Mouse (Mus musculus) A20 (cell line): ENCODE measurements around the gene Gnl3.

Experiments used
- DNase-seq: peaks from one replicate; pipeline ENCODE4 v3.0.0-alpha.2; 2011; ENCODE audit warnings: low read depth, low spot score

Gnl3 gene

DNA sequence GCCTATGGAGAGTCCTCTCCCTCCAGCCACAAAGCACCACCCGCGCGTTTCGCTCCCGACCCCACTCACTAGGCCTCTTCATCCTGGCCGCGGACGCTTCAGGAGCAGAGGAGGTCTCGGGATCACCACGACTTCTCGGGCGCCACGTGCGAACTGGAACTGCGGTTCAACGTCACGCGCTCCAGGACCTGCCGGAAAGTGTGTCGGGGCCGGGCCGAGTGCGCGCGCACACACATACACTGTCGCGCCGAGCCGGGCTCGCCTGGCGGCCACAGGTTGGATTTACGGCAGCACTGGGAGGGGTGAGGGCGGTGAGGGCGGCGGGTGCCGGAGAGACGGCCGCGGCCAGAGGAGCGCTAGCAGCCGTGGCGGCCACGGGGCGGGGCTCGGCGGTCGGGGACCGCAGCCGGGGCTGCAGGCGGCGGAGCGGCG lies at the start of gene Gnl3, which contains the start of gene Pbrm1:
Gene Gnl3 (minus strand): TSS at position 293 of the 432 bp plus-strand sequence.
Gene Pbrm1 (plus strand): TSS at position 279 of the 432 bp plus-strand sequence.
- peak; percentile 96 for DNase-seq

GRCm38 (mm10) chr14:31062277-31062676 lies 43.3 kb upstream of the Gnl3 start:
- DNase-seq: peak; percentile 42

- no peak for DNase-seq
Measured at GRCm38 (mm10) chr14:31045817-31046216, 26.9 kb upstream of the Gnl3 start.

GRCm38 (mm10) chr14:31045296-31045695 lies 26.3 kb upstream of the Gnl3 start:
- no peak for DNase-seq

DNA sequence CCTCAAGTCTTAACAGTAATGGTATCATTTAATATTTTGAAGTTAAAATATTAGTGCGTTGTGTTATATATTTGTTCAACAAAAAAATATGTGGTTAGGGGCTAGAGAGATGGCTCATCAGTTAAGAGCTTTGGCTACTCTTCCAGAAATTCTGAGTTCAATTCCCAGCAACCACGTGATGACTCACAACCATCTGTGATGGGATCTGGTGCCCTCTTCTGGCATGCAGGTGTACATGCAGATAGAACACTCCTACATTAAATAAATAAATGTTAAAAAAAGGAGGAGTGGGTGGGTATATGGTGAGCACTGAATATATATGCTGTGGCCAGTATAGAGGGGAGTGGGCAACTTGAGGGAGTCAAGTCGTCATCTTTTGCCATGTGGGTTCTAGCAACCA lies 6.8 kb upstream of the Gnl3 start:
- DNase-seq: no peak

DNA sequence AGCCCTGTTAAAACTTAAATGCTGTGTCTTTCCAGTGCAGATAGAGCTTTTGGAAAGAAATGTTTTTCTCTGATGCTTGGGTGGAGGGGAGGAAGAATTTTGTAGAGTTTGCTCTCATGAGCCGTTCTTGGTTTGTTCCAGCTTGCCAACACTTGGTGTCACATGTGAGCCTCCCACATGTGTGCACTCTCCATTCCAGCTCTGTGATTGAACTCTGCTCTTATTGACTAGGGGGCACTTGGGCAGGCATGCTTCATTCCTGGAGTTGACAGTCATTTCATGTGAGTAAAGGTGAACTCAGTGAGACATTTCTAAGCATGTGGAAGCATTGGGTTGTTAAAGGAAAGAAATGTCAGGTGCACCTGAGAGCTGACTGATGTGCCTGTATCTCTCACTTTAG lies 3.6 kb upstream of the Gnl3 start:
- DNase-seq: no peak

DNA sequence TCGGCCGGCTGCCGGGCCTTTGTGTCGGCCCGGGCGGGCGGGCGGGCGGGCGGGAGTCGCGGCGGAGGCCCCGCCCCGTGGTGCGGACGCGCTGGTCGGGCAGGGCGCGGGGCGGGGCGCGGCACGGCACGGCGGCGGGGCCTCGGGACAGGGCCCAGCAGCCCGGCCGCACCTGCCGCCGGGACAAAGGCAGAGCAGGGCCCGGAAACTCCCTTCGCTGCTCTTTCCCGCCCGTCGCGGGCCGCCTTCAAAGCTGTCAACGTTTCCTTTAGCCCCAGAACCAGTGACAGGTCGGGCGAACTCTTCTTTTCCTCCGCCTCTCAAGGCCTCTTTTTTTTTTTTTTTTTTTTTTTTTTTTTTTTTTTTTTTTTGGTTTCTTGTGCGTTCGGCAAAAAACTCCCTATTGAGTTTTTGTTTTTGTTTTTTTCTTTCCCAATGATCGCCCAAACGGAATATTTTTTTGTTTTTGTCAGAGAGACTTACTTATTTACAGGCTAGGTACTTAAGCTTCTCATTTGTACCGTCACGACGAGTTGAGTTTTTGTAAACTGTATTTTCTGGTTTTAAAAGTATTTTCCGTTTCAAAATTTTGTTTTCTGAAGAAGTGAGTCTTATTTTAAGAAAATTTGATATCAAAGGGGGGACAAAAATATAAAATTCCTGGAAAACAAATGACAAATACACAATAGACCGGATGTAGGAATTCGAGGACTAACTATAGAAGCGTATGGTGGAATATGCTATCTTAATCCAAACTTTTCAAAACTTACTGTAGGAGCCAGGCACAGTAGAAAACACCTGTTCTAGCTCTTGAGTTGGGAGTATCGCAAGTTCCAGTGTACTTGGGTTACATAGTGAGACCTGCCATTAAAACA lies 616 bp upstream of the Gnl3 start:
- peak; percentile 93 for DNase-seq

DNA sequence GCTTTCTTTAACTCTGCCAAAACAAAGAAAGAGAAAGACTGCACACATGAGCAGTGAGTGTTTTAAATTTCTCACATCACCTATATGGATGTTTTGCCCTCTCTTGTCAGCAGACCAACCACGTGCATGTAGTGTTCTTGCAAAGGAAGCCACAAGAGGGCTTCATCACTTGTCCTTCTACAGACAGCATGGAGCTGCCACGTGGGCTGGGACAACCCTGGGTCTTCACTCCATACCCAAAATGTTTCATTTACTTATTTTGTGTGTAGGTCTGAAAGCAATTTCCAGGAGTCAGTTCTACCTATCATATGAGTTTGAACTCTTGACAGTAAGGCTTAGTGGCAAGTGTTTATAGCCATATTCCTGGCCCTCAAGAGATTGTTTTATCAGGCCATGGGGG lies 1.1 kb downstream of the Gnl3 start:
- DNase-seq: peak; percentile 66

DNA sequence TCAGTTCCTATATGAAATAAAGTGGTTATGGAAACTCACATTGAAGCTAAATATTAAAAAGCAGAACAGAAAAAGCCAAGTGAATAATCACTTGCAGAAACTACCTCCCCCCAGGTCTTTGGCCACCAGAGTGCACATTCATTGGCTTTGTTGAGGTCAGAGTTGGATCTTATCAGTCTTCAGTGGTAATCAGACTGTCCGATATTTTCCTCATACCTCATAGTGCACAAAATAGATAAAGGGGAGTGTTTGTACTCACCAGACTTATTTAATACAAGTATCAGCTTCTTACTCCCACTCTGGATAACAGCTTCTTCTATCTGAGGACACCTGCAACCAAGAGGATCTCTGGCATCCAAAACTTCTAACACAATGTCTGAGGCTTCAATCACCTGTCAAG lies 2.9 kb downstream of the Gnl3 start:
- DNase-seq: no peak

DNA sequence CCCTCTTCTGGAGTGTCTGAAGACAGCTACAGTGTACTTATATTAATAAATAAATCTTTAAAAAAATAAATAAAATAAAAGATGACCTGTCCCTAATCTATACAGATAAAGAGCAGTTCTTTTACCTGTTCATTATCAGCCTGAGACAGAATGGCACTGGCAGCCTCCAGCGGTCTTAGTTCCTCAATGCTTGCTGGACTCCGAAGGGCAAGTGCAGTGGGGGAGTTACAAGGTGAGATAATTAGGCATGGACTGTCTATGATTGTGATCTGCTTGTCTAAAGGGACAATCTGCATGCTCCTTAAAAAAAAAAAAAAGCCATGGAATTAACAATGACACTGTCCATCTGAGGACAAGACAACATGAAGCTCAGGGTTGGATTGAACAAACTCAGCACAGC lies 5.0 kb downstream of the Gnl3 start:
- no peak for DNase-seq

- DNase-seq: no peak
Measured at GRCm38 (mm10) chr14:31011588-31011987, 7.4 kb downstream of the Gnl3 start.

- DNase-seq: no peak
Measured at GRCm38 (mm10) chr14:31006779-31007178, 12.2 kb downstream of the Gnl3 start.

DNA sequence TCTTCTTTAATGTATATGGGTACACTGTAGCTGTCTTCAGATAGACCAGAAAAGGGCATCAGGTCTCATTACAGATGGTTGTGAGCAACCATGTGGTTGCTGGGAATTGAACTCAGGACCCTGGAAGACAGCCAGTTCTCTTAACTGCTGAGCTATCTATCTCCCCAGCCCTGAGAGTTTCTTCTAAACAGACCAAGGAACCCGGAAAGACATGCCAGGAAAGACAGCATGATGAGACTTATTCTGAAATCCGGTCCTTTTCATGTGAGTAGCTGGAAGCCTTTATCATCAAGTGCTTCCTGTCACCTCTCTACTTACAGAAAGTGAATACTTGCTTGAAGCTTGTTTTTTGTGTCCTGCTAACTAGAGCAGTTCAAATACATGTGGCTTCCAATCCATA lies 14.4 kb downstream of the Gnl3 start:
- no peak for DNase-seq

GRCm38 (mm10) chr14:31001307-31002205 lies 17.4 kb downstream of the Gnl3 start, which contains the start of the genes Glt8d1 and Spcs1:
Gene Glt8d1, plus strand, starts transcription at chr14:31001400.
Gene Spcs1, minus strand, starts transcription at chr14:31001672.
- peak; percentile 95 for DNase-seq

- DNase-seq: no peak
Measured at GRCm38 (mm10) chr14:31000816-31001306, 18.1 kb downstream of the Gnl3 start.

- DNase-seq: peak; percentile 60
Measured at GRCm38 (mm10) chr14:31000356-31000755, 18.6 kb downstream of the Gnl3 start.

DNA sequence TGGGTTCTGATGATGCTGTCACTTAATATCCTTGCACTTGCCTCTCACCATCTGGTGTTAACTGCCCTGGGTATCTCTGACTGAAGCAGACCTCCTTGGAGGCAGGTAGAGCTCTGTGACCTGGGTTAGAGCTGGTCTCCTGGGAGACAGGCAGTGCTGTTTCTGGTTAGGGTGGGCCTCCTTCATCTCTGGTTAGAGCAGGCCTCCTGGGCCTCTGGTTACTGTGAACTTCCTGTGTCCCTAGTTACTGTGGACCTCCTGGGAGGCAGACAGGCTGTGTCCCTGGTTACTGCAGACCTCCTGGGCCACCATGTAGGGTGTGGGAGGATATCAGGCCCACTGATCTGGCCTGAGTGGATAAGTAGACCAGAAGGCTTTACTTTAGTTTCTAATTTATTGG lies 22.5 kb downstream of the Gnl3 start:
- DNase-seq: no peak

DNA sequence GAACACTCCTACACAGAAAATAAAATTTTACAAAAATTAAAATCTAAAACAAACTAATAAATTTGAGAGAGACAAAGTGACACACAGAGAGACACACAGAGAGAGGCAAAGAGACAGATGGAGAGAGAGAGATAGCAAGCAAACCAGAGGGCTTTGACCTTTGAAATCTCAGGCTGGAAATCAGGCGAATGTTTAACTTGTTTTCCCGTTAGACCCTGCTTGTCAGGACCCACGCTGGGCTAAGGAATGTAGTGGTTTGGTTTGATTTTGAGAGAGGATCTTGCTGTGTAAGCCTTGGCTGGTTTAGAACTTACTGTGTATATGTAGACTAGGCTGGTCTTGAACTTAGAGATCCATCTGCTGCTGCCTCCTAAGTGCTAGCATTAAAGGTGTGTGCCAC lies 42.7 kb downstream of the Gnl3 start:
- no peak for DNase-seq

DNA sequence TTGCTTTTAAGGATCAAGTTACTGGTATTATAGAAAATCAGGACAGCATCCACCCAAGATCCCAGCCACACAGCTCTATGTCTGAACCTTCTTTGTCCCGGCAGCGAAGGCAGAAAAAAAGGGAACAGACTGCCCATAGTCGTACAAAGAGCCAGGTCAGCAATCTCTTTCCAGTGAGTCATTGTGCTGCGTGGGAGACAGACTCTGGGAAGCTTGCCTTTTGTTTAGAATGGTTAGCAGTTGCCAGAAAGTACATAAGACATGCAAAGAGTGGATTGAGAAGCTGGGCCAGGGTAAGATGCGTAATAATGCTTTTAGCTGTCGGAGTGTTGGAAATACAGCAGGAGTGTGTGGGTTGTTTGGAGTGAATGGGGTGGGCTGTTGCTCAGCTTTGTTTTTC lies 44.7 kb downstream of the Gnl3 start:
- no peak for DNase-seq
